8 mouse cellular contexts compared by ENCODE assay signal in genomic region chr19:6399285-6400095, GRCm38 (mm10). TPM values are rescaled to one million over a fixed set of nuclear protein-coding genes. Genes with fewer than 3 reads are reported as not detected.
DNase-seq lines count a peak whose midpoint lies in the region; ATAC-seq lines count a peak whose summit lies in the region.

TSS of gene Rasgrp2 (plus strand) at chr19:6399340.

- DNase-seq in ovary, postnatal 36 days (ENCODE audit: low spot score): peak; percentile 51
- no peak for DNase-seq in ovary, postnatal 14 days (ENCODE audit: low spot score)
- DNase-seq in embryo, embryonic 11 days: peak; percentile 62
- DNase-seq in heart, adult 9 months (ENCODE audit: low spot score in 2 of 2): peak; percentile 84 to 90
- DNase-seq in kidney, adult 8-10 months: peak; percentile 40 to 55
- no peak for DNase-seq in liver, embryonic 13.5 days
- peak; percentile 92 for DNase-seq in naive thymus-derived CD4-positive, alpha-beta T cell, adult 2 months (ENCODE audit: low read depth)
- peak; percentile 97 to 99 for DNase-seq in thymus, postnatal 36 days

- H3K27ac ChIP-seq in liver, embryonic 13.5 days: peak within 1 kb of the TSS; percentile 65

- H3K9me3 ChIP-seq in liver, embryonic 13.5 days (replicated peaks): no peaks in the 10 kb centered on the region

- H3K4me1 ChIP-seq in liver, embryonic 13.5 days (replicated peaks): peaks cover 52% of the 10 kb centered on the region

- H3K4me3 ChIP-seq in liver, embryonic 13.5 days (replicated peaks): peak within 1 kb of the TSS; percentile 64

- H3K36me3 ChIP-seq in liver, embryonic 13.5 days: peaks cover 7% of the 10 kb centered on the region

- peak within 1 kb of the TSS; percentile 65 for H3K9ac ChIP-seq in liver, embryonic 13.5 days

- H3K27me3 ChIP-seq in liver, embryonic 13.5 days: peaks cover 60% of the 10 kb centered on the region

- 1% methylated on average over 86 of the region's 87 CpGs for WGBS in liver, embryonic 13.5 days (ENCODE audit: insufficient replicate concordance)

- ATAC-seq in liver, embryonic 13.5 days (ENCODE audit: low read depth): no peak

- H3K4me2 ChIP-seq in liver, embryonic 13.5 days: peak within 1 kb of the TSS; percentile 91

RNA-seq across cellular contexts. Expression of gene Rasgrp2, which starts in this region (rescaled TPM):
- polyA plus RNA-seq in liver, embryonic 13.5 days (2015; fragmentation: Nextera tagmentation; extraction: Ambion mirVana): 77.2 and 85.3 TPM in 2 replicates

Comparison
In these comparisons a context has a peak if more than half of its experiments do, and no peak if none do; other contexts are left out.
1. DNase-seq: peak in ovary, postnatal 36 days (single experiment), embryo, embryonic 11 days (single experiment), heart, adult 9 months (2 of 2), kidney, adult 8-10 months (2 of 2), naive thymus-derived CD4-positive, alpha-beta T cell, adult 2 months (single experiment) and thymus, postnatal 36 days (2 of 2); none in ovary, postnatal 14 days (single experiment) and liver, embryonic 13.5 days (single experiment).